12 mouse cellular contexts compared by ENCODE assay signal in the genomic region with DNA sequence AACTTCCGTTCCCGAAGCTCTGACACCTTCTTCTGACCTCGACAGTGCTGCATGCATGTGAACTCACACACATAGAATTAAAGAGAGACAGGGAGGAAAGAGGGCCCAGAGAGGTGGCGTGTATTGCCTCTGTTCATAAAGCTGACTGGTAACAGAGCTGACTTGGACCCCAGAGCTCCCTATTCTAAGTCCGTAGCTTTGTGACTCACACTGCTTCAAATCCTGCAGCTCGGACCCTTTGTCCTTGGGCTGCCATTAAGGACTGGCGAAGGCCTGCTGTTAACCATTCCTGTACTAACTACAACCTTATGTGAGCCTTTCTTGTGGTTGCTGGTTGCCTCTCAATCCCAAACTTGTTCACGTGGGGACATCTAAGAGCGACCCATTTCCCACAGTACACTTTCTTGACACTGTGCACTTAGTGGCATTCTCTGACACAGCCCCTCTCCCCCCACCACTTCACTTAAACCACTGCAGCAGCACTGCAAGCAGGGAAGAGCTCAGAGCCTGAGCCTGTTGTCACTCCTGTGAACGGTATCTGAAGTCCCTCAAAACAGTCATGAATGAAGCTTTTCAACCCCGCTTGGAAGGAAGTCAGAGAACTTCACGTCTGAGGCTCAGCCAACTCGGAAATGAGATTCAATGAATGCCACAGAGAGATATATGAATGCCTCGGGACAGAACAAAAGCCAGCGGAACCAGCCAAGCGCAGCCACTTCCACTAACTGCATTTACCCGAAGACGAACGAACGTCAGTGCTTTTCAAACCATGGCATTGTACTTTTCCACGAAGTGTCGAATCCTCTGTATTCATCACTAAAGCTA. TPM values are rescaled to one million over a fixed set of nuclear protein-coding genes. Genes with fewer than 3 reads are reported as not detected.
DNase-seq lines count a peak whose midpoint lies in the region; ATAC-seq lines count a peak whose summit lies in the region.
"Had no signal": no experiment of that assay in that cellular context is flagged by ENCODE, and none has a peak within 500 bp of the region (broad histone marks: within the 10 kb centered on the region; RNA-seq: fewer than 3 reads in every experiment).

No protein-coding gene starts in this region.

- no peak for ATAC-seq in neural tube, embryonic 12.5 days (ENCODE audit: low FRiP score, low read depth)
- ATAC-seq: inflammation-experienced regulatory T-cells, adult 6 months had no signal

- 0 out of 2 replicates have a peak overlapping the region, but pooled peaks have one; percentile 9 for H3K4me3 ChIP-seq in hindbrain, embryonic 10.5 days
- no peak overlapping the region for H3K4me3 ChIP-seq in neural tube, embryonic 12.5 days
- H3K4me3 ChIP-seq: limb, embryonic 13.5 days had no signal

- H3K9me3 ChIP-seq in hindbrain, embryonic 10.5 days = 0 out of 2 replicates have a peak, but pooled peaks cover 4% of the 10 kb centered on the region
- no peaks in the 10 kb centered on the region for H3K9me3 ChIP-seq in neural tube, embryonic 12.5 days
- H3K9me3 ChIP-seq: limb, embryonic 13.5 days had no signal

- H3K36me3 ChIP-seq in hindbrain, embryonic 10.5 days = no peaks in the 10 kb centered on the region
- no peaks in the 10 kb centered on the region for H3K36me3 ChIP-seq in neural tube, embryonic 12.5 days
- H3K36me3 ChIP-seq: limb, embryonic 13.5 days had no signal

- H3K9ac ChIP-seq in neural tube, embryonic 12.5 days = no peak overlapping the region
- H3K9ac ChIP-seq: limb, embryonic 13.5 days had no signal

- H3K4me1 ChIP-seq in hindbrain, embryonic 10.5 days (replicated peaks) = peaks cover 44% of the 10 kb centered on the region
- peaks cover 20% of the 10 kb centered on the region for H3K4me1 ChIP-seq in neural tube, embryonic 12.5 days

- peak overlapping the region; percentile 79 for H3K27ac ChIP-seq in hindbrain, embryonic 10.5 days
- H3K27ac ChIP-seq in neural tube, embryonic 12.5 days = no peak overlapping the region
- H3K27ac ChIP-seq: limb, embryonic 13.5 days had no signal

- H3K4me2 ChIP-seq in neural tube, embryonic 12.5 days (replicated peaks) = peak overlapping the region; percentile 44
- H3K4me2 ChIP-seq: limb, embryonic 13.5 days had no signal

- 0 out of 2 replicates have a peak, but pooled peaks cover 3% of the 10 kb centered on the region for H3K27me3 ChIP-seq in hindbrain, embryonic 10.5 days (ENCODE audit: insufficient read depth, poor library complexity, severe bottlenecking)
- H3K27me3 ChIP-seq in neural tube, embryonic 12.5 days (replicated peaks) = no peaks in the 10 kb centered on the region
- H3K27me3 ChIP-seq: limb, embryonic 13.5 days had no signal

- DNase-seq in adrenal gland, postnatal 10 days = peak; percentile 24
- no peak for DNase-seq in adrenal gland, adult 8-10 months
- peak; percentile 18 for DNase-seq in layer of hippocampus, adult 9-11 months
- no peak for DNase-seq in layer of hippocampus, postnatal 25 days (ENCODE audit: extremely low spot score in 1 of 2, low spot score in 1 of 2)
- DNase-seq in hindbrain, embryonic 10.5 days (ENCODE audit: low spot score) = peak; percentile 30
- no peak for DNase-seq in yolk sac, embryonic 10.5 days (ENCODE audit: low spot score)
- no peak for DNase-seq in frontal cortex, postnatal 36 days (ENCODE audit: low spot score in 2 of 2)
- DNase-seq: cerebellum, adult 2 months; lung, postnatal 14 days had no signal

- 40% methylated on average over 22 of the region's 22 CpGs for WGBS in hindbrain, embryonic 10.5 days
- 36% methylated on average over 22 of the region's 22 CpGs for WGBS in neural tube, embryonic 12.5 days

RNA-seq across cellular contexts. Expression of a gene that starts 3.1 kb away (rescaled TPM):
- 10 to 100 TPM; 31.9 to 36.3 TPM for total RNA-seq in adrenal gland, postnatal 10 days (2021)
- total RNA-seq in adrenal gland, adult 8-10 months (2022) = 10 to 100 TPM; 49.7 to 90.7 (median 70.6) TPM
- total RNA-seq in layer of hippocampus, postnatal 25 days (2021) = 10 to 100 TPM; 60.0 to 65.3 TPM
- polyA plus RNA-seq in hindbrain, embryonic 10.5 days (2016; fragmentation: Nextera tagmentation; extraction: Ambion mirVana) = 19.3 and 20.2 TPM in 2 replicates
- polyA plus RNA-seq in neural tube, embryonic 12.5 days (2016; fragmentation: Nextera tagmentation; extraction: Ambion mirVana) = 26.4 and 27.6 TPM in 2 replicates

Comparison
In these comparisons a context has a peak if more than half of its experiments do, and no peak if none do; other contexts are left out.
1. DNase-seq: peak in adrenal gland, postnatal 10 days (single experiment), layer of hippocampus, adult 9-11 months (single experiment) and hindbrain, embryonic 10.5 days (single experiment); none in adrenal gland, adult 8-10 months (single experiment), layer of hippocampus, postnatal 25 days (0 of 2), yolk sac, embryonic 10.5 days (single experiment) and frontal cortex, postnatal 36 days (0 of 2).